Mouse (Mus musculus): ENCODE measurements at regions not wholly inside any gene's neighbourhood (a gene's known extent, or its start where the extent isn't known, plus 50 kb on each side); places are given as distances from the start of the nearest gene placed in this dataset.

GRCm38 (mm10) chr13:32544986-32545740 is 206.6 kb upstream of the Gmds start:
- DNase-seq (ENCODE audit: extremely low read depth, insufficient read length, low spot score), result peak; percentile 45

GRCm38 (mm10) chr13:32541611-32542010 is 203.1 kb upstream of the Gmds start:
- peak; percentile 65 for DNase-seq (ENCODE audit: extremely low read depth, insufficient read length, low spot score)

DNA sequence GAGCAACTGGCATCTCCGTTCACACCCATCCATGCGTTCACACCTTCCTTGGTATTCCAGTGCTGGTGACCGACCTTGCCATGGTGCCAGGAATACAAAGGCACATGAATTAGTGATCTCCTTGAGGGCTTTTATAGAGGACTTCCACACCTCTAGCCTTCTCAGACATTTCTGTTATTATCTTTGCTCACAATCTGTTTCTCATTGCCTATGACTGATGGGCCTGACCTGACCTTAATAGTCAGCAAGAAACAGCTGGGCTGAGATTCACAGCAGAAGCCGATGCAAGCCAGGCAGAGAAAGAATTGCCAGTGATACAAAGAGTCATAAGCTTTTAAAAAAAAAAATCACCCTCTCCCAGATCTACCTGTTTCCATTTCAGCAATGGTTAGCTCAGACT is 197.7 kb upstream of the Gmds start:
- DNase-seq (ENCODE audit: extremely low read depth, insufficient read length, low spot score), result no peak

GRCm38 (mm10) chr13:32535602-32536001 is 197.1 kb upstream of the Gmds start:
- DNase-seq (ENCODE audit: extremely low read depth, insufficient read length, low spot score), result no peak

- DNase-seq (ENCODE audit: extremely low read depth, insufficient read length, low spot score), result no peak
Measured at GRCm38 (mm10) chr13:32530926-32531512, 192.5 kb upstream of the Gmds start.

GRCm38 (mm10) chr13:32518611-32519344 is 180.2 kb upstream of the Gmds start:
- DNase-seq (ENCODE audit: extremely low read depth, insufficient read length, low spot score), result peak; percentile 42

DNA sequence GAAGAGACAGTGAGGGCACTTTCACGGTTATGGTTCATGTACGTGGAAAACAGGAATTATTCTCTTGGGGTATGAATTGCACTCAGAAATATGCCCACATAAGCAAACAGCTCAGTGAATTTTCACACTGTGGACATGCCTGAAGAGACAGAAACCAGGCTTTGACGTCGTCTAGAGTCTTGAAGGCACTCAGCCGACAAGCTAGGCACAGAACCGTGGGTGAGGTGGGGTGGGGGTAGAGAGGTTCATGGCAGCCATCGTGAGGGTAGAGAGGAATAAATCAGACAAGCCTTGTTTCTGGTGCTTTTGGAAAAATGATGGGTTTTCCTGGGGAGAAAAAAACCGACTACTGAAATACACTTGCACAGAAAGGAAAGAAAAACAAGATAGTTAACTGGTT is 179.0 kb upstream of the Gmds start:
- DNase-seq (ENCODE audit: extremely low read depth, insufficient read length, low spot score), result no peak

DNA sequence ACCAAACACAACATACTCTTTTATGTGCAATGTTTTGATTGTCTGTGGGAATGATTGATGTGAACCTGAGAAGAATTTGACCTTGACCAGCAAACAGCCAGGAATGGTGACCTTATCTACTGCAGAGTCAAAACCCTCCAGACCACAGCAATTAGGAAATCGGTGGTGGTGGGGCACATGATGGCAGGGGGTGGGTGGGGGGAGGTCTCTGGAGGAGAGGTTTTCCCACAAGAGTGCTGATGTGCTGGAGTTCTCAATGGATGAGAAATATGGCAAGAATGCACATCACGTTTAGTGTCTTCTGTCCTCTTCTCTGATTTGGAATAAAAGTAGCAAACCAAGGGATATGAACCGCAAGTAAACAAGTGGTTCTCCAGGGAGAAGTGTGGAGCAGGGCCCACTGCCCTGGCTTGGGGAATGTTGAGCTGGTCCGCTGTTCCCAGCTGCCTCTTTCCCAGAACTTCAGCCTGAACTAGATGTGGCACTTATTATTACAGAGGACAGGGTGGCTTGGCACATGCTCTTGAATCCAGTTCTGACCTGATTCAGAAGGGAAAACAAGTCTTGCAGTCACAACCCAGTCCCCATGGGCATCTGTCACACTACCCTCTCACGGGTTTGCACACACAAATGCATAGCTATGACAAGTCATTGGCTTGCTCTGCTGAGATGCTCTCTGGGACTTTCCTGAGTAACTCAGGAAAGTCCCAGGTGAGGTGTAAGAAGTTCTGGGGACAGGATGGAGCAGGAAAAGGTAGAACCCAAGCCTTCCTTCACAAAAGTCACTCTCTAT is 170.9 kb upstream of the Gmds start:
- DNase-seq (ENCODE audit: extremely low read depth, insufficient read length, low spot score), result no peak

DNA sequence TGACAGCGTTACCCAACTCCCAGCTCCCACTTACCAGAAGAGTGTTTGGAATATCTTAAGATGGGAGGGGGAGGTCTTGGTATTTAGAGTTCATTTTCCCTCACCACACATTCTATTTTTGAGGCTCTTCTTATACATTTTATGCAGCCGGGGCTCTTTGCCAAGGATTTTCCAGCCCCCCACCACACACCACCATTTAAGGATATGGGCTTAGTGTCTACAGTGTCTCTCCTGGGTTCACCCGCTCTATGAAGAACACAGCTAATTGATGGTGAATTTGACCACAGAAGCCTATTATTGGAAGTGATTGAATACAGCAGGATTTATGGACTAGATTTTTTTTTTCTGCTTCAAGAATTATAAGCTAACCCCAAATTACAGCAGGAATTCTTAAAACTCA is 169.9 kb upstream of the Gmds start:
- DNase-seq (ENCODE audit: extremely low read depth, insufficient read length, low spot score), result no peak

DNA sequence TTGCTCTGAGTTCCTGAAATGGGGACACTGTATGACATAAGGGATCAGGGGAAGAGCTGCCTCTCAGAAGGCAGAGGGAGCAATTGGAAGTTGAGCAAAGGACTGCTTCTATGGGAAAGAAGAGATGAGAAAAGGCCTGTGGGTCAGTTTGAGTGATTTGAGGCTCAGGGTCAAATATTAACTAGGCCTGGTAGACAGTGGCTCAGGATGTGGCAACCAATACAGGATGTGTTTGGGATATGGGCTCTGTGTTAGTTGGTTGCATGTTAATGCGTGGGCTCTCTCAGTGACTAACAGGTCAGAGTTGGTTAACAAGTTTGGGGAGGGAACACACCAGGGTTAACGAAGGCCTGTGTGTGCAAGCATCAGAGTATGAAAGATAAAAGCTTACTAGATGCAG is 169.3 kb upstream of the Gmds start:
- DNase-seq (ENCODE audit: extremely low read depth, insufficient read length, low spot score), result no peak

GRCm38 (mm10) chr13:32498205-32498790 is 159.8 kb upstream of the Gmds start:
- DNase-seq (ENCODE audit: extremely low read depth, insufficient read length, low spot score), result no peak

GRCm38 (mm10) chr13:32496263-32496662 is 157.7 kb upstream of the Gmds start:
- DNase-seq (ENCODE audit: extremely low read depth, insufficient read length, low spot score), result no peak

- peak; percentile 72 for DNase-seq (ENCODE audit: extremely low read depth, insufficient read length, low spot score)
Measured at GRCm38 (mm10) chr13:32495063-32495462, 156.5 kb upstream of the Gmds start.

- DNase-seq (ENCODE audit: extremely low read depth, insufficient read length, low spot score), result peak; percentile 70
Measured at GRCm38 (mm10) chr13:32493806-32494205, 155.3 kb upstream of the Gmds start.

DNA sequence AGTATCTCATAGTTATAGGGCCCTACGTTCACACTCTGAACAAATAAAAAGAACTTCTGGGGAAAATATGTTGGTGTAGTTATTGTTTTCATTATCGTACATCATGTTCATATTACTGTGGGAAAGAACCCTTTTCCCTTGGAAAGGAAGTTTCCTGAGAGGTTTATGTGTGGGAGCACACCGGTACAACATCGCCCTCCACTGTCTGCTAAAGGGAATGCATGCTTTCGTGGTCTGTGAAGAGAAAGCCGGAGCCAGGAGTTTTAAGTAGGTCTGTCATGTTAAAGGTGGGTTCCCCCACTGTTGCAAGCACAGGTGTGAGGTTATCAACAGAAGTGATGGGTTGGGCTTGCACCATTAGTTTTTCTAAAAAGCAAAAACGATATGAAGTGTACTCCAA is 154.8 kb upstream of the Gmds start:
- no peak for DNase-seq (ENCODE audit: extremely low read depth, insufficient read length, low spot score)

DNA sequence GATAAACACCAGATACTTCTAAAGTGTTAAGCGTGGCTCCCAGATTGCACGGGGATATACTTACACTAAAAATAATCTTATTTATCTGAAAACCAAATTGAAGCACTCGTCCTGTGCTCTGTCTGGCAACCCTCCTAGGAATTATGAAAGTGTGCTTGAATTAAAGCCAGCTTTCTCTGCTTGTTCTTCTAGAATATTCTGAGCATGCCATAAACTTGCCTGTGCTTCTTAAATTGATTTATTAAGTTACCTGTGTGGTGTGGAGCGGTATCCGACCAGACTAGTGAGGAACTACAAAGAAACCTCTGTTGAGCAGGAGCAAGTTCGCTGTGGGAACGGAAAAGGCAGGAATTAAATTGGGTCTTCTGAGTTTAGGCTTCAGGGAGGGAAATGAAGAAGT is 154.0 kb upstream of the Gmds start:
- no peak for DNase-seq (ENCODE audit: extremely low read depth, insufficient read length, low spot score)

- no peak for DNase-seq (ENCODE audit: extremely low read depth, insufficient read length, low spot score)
Measured at GRCm38 (mm10) chr13:32481444-32482058, 143.0 kb upstream of the Gmds start.

GRCm38 (mm10) chr13:32480029-32480428 is 141.5 kb upstream of the Gmds start:
- no peak for DNase-seq (ENCODE audit: extremely low read depth, insufficient read length, low spot score)

DNA sequence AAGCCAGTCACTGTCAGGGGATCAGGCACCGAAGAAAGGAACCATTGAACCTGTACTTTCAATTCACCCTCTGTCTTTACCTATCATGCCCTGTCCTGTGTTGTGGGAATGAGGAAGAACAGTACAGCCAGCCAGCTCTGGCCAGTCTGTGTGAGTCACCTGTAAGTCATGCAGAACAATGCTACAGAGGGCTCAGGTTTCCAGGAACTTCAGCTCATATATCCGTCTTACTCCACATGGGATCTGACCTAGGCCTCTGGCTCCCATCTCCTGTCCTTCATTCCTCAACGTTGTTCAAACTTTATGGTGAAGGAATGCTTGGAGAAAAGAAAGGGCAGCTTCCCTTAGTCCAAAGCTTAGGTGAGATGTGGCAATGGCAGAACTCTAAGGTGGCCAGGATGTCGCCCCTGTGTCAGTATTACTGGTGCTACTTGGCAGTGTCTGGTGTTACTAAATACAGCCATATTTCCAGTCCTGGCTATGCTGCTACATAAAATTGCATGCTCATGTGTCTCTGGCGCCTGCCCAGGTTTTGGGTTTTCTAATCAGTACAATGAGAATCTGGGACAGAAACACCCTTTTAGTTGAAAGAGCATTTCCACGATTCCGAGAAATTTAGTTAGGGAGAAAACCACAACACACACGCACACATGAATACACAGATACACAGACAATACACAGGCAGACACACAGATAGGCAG is 140.7 kb upstream of the Gmds start:
- peak; percentile 72 for DNase-seq (ENCODE audit: extremely low read depth, insufficient read length, low spot score)

DNA sequence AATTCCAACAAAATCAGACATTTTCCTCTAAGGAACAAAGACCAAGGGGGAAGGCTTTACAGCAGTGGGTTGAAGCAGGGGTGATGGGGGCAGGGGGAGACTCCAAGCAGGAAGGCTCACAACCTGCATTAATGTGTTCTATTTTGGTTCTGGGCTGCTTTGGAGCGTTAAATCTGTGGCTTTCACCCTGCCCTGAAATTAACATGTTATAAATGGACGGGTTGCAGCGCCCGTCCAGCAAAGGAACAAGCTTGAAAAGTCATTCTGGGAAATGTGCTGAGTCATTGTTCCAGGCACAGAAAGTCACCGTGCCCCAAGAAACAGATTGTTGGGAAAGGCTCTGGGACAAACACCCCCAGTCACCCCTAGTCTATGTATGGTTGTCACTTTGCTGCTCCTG is 127.2 kb upstream of the Gmds start:
- no peak for DNase-seq (ENCODE audit: extremely low read depth, insufficient read length, low spot score)

All from 3134 (cell line).